Mouse (Mus musculus) embryonic fibroblast, embryonic 13.5 days (primary cell): ENCODE data around the gene Ap1ar. TPM values are rescaled to one million over a fixed set of nuclear protein-coding genes. Genes with fewer than 3 reads are reported as not detected.
A peak's percentile ranks its signal among the peaks of the same experiment; 100 is the strongest.

ENCODE experiments used
- H3K27ac ChIP-seq: 2 replicates; pipeline ENCODE4 v1.5.1; 2012; ENCODE audit warnings: low read length, control low read depth, inconsistent platforms; ENCODE audit not compliant: insufficient read depth
- H3K4me1 ChIP-seq: 2 replicates; pipeline ENCODE4 v1.6.1; 2011; ENCODE audit warnings: low read length; ENCODE audit not compliant: control insufficient read depth, insufficient read depth
- H3K4me3 ChIP-seq: 2 replicates; pipeline ENCODE4 v1.5.1; 2011; ENCODE audit warnings: mild to moderate bottlenecking, control low read depth, low read length; ENCODE audit not compliant: insufficient read depth
- CTCF ChIP-seq: IDR thresholded peaks from 2 replicates; pipeline ENCODE4 v1.5.1; 2011; ENCODE audit warnings: mild to moderate bottlenecking, control low read depth, low read length, moderate library complexity, borderline replicate concordance; ENCODE audit not compliant: insufficient read depth
- POLR2A ChIP-seq: IDR thresholded peaks from 2 replicates; pipeline ENCODE4 v1.6.1; 2011; ENCODE audit warnings: low read depth, mild to moderate bottlenecking, control low read depth, low read length, moderate library complexity
- polyA plus RNA-seq: library from polyadenylated mRNA; stranded (reverse); fragments of >200 nt; gene quantifications from 2 replicates; pipeline ENCODE4 v1.2.4, GENCODE M21; 2011; ENCODE audit warnings: low read depth; ENCODE audit not compliant: missing spikeins, insufficient read length

The Ap1ar gene
- polyA plus RNA-seq, 1 experiment, result 40.7 TPM

GRCm38 (mm10) chr3:127804439-127804838 is 32.9 kb downstream of the Ap1ar start:
- Histone ChIP-seq H3K4me1 (no peaks in the 10 kb centered on the region), H3K27ac (no peak overlapping the region), H3K4me3 (no peak overlapping the region)
- no peak for TF ChIP-seq POLR2A
- no peak for TF ChIP-seq CTCF

DNA sequence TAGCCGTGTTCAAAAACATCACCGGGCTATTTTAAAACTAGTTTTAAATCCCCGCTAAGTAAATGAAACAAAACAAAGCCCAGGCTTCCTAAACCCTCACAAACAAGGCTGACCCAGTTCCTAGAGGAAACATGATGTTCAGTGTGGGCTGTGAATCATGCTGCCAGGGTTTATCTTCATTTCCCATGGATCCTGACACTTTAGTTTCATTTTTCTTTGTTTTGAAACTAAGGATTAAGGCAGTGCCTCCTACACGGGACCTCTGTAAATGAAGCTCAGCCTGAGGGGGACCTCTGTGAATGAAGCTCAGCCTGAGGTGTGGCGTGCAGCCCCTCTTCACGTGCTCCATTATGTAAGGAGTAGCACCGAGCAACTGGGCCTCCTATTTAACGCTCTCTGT is 34.5 kb downstream of the Ap1ar start:
- Histone ChIP-seq H3K27ac (no peak overlapping the region), H3K4me1 (no peaks in the 10 kb centered on the region), H3K4me3 (no peak overlapping the region)
- TF ChIP-seq POLR2A, result no peak

GRCm38 (mm10) chr3:127801162-127801561 is 36.2 kb downstream of the Ap1ar start:
- Histone ChIP-seq H3K4me1 (no peaks in the 10 kb centered on the region), H3K4me3 (no peak overlapping the region), H3K27ac (no peak overlapping the region)
- TF ChIP-seq CTCF (no peak), POLR2A (no peak)

DNA sequence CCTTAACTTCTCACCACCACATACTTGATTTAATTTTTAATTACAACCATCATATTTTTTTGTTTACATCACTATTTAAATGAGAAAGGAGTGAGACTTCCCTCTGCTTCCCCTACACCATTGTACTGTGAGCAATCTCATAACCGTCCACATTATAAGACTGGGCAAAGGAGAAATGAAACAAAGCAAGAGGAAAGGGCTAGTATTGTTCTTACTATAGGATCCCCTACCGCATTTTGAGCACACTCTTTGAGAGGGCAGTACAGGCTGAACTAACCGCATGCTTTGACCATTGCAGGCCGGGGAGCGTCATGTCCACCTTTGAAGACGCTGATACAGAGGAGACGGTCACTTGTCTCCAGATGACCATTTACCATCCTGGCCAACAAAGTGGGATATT is 41.1 kb downstream of the Ap1ar start:
- Histone ChIP-seq H3K4me1 (no peaks in the 10 kb centered on the region), H3K27ac (no peak overlapping the region), H3K4me3 (no peak overlapping the region)
- no peak for TF ChIP-seq CTCF
- no peak for TF ChIP-seq POLR2A

DNA sequence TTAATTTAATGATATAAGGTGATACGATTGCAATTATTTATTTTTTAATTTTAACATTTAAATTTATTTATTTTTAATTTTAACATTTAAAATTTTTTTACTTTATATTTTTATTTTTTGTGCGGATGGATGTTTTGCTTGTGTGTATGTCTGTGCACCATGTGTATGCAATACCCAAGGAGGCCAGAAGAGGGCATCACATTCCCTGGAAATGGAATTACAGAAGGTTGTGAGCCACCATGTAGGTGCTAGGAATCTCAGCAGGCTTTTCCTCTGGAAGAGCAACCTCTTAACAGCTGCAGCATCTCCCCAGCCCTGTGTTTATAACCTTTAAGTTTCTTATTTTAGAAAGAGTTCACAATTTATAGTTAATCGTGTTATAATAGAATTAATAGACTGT is 41.6 kb downstream of the Ap1ar start:
- Histone ChIP-seq H3K27ac (no peak overlapping the region), H3K4me1 (no peaks in the 10 kb centered on the region), H3K4me3 (no peak overlapping the region)
- TF ChIP-seq POLR2A, result no peak
- no peak for TF ChIP-seq CTCF

DNA sequence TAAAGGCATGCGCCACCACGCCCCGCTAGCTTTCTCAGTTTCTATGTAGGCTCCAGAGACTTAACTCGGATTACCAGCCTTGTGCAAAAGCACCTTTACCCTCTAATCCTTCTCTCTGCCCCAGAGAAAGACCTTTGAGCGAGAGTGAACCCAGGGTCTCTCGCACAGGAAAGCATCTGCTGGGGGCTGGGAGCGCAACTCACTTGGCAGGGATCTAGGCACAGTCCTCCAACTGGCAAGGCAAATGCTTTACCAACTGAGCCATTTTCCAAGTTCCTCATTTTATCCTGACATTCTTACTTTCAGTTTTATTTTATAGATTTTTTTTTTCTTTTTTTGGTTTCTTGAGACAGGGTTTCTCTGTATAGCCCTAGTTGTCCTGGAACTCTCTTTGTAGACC is 44.3 kb downstream of the Ap1ar start:
- H3K27ac ChIP-seq, result no peak overlapping the region
- no peak for TF ChIP-seq POLR2A
- TF ChIP-seq CTCF, result no peak
- no peak overlapping the region for H3K4me3 ChIP-seq
- no peaks in the 10 kb centered on the region for H3K4me1 ChIP-seq

- no peak overlapping the region for H3K4me3 ChIP-seq
- no peak overlapping the region for H3K27ac ChIP-seq
- TF ChIP-seq POLR2A (no peak), CTCF (no peak)
- H3K4me1 ChIP-seq, result no peaks in the 10 kb centered on the region
Measured at GRCm38 (mm10) chr3:127791595-127792561, 45.4 kb downstream of the Ap1ar start.

- no peak for TF ChIP-seq POLR2A
- no peak for TF ChIP-seq CTCF
- no peaks in the 10 kb centered on the region for H3K4me1 ChIP-seq
- peak overlapping the region; percentile 51 for H3K4me3 ChIP-seq
- no peak overlapping the region for H3K27ac ChIP-seq
Measured at GRCm38 (mm10) chr3:127791056-127791483, 46.3 kb downstream of the Ap1ar start.

DNA sequence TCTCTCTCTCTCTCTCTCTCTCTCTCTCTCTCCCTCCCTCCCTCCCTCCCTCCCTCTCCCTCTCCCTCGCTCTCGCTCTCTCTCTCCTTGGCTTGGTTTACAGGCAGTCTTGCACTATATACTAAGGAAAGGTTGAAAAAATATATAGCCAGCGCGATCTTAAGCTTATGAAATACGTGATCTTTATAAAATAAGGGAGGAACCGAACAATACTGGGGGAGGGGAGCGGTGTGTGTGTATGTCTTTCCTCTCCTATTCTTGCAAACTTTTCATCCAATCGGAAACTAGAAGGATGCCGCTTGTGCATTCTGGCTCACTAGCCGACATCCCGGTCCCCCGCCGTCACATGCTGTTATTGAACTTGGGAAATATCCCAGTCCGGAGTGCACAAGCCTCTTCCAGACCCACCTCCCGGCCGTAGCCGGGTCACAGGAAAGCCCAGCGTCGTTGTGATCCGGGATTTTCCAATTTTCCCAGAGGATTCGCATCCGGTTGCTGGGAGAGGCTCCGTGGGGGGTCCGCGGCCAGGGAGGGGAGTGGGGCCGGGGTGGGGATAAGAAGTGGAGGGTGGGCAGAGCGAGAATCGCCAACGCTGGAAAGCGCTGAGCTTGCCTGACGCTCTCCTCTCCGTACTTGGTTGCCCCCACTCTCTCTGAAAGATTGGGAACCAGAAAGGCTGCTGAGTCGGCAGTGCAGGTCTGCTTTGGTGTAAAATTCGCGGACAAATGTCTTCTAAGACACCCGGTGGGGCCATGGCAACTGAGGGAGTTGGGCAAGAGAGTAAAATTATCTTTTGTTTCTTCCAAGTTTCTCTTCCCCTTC is 46.9 kb downstream of the Ap1ar start:
- peak overlapping the region; percentile 51 for H3K4me3 ChIP-seq
- H3K4me1 ChIP-seq, result no peaks in the 10 kb centered on the region
- H3K27ac ChIP-seq, result no peak overlapping the region
- TF ChIP-seq CTCF (no peak), POLR2A (no peak)

- no peak within 1 kb of the TSS for H3K27ac ChIP-seq
- TF ChIP-seq POLR2A (no peak), CTCF (no peak)
- H3K4me1 ChIP-seq, result no peaks in the 10 kb centered on the region
- peak within 1 kb of the TSS; percentile 51 for H3K4me3 ChIP-seq
Measured at GRCm38 (mm10) chr3:127789500-127790191, 47.7 kb downstream of the Ap1ar start, which contains the start of gene Tifa. Gene Tifa, plus strand, starts transcription at chr3:127789805.
